Mouse (Mus musculus): ENCODE results near the gene Mfsd12. TPM values are rescaled to one million over a fixed set of nuclear protein-coding genes. Genes with fewer than 3 reads are reported as not detected.
A peak's percentile ranks its signal among the peaks of the same experiment; 100 is the strongest.

The Mfsd12 gene
- polyA plus RNA-seq, 1 experiment, result 44.1 TPM

DNA sequence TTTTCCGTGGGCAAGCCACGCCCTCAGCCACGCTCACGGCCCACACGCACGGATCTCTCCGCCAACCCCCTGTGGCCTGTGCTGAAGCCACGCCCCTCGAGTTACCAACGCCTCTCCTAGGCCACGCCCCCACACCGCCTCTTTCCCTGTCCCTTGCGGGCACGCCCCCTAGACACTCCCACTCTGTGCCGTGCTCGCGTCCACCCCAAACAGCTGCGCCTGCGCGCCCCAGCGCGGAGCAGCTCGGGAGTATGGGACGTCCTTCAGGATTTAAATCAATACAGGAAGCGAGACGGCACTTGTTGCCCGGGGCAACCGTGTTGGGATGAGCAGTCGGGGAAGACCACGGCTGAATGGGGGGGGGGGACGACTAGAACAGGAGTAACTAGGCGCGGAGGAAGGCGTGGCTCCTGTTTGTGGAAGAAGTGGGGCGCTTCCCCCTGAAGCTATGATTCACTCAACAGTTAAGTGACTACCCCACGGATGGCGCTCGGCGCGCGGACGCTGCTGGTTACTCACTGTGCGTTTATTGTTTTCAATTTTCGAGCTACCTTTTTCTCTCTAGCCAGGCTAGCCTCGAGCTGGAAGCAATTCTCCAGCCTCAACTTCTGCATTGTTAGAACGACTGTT is 21.4 kb downstream of the Mfsd12 start:
- peaks cover 83% of the 10 kb centered on the region for H3K4me1 ChIP-seq
- TF ChIP-seq FLI1 (IDR thresholded peaks at IDR 0.05; ENCODE audit: low read length), result 0 out of 2 replicates have a peak, but pooled peaks have one; percentile 21
- no peak for TF ChIP-seq GATA1 (IDR thresholded peaks at IDR 0.05; ENCODE audit: borderline replicate concordance, low read length)
- H3K36me3 ChIP-seq (replicated peaks; ENCODE audit: low read length), result peaks cover 31% of the 10 kb centered on the region
- H3K27me3 ChIP-seq (replicated peaks), result no peaks in the 10 kb centered on the region
- H3K9me3 ChIP-seq, result no peaks in the 10 kb centered on the region
- peak overlapping the region; percentile 95 for H3K4me3 ChIP-seq (replicated peaks)

DNA sequence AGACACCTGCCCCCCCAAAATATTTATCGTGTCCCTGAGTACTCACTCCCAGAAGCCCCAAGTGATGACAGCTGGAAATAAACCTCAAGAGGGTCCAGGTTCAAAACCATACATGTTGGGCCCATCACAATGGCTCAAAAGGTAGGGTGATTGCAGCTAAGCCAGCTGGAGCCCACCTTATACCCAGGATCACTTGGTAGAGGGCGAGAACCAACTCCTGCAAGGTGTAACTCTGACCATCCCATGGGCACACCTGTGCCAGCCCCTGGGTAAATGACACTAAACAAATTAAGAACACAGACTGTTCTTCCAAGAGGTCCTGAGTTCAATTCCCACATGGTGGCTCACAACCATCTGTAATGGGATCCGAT is 21.9 kb downstream of the Mfsd12 start:
- Histone ChIP-seq H3K27me3 (replicated peaks) (no peaks in the 10 kb centered on the region), H3K36me3 (replicated peaks; ENCODE audit: low read length) (peaks cover 26% of the 10 kb centered on the region), H3K4me3 (replicated peaks) (peak overlapping the region; percentile 95), H3K9me3 (no peaks in the 10 kb centered on the region), H3K4me1 (peaks cover 78% of the 10 kb centered on the region)
- TF ChIP-seq FLI1 (IDR thresholded peaks at IDR 0.05; ENCODE audit: low read length) (no peak), GATA1 (IDR thresholded peaks at IDR 0.05; ENCODE audit: borderline replicate concordance, low read length) (no peak)

DNA sequence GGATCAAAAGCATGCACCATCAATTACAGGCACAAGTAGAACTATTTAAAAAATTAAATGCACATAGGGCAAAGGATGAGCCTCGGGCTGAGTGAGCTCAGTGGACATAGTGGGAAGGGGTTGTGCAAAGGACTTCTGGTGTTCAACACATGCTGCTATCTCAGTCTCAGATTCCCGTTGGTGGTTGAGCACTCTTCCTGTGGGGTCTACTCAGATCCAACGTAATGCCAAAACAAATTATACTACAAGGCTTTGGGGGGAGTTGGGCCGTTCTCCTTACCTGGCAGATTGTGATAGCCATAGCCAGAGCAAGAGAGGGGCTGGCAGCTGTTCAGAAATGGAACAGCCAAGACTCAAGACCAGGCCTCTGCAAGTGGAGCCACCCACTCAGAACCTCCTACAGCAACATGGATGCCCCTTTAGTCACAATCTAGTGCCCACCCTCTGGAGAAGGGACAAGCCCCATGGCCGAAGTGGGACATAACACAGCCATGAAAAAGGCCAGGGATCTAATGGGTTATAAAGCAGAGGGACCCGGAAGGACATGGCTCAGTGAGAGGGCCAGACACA is 22.6 kb downstream of the Mfsd12 start:
- H3K36me3 ChIP-seq (replicated peaks; ENCODE audit: low read length), result peaks cover 20% of the 10 kb centered on the region
- no peaks in the 10 kb centered on the region for H3K27me3 ChIP-seq (replicated peaks)
- TF ChIP-seq GATA1 (IDR thresholded peaks at IDR 0.05; ENCODE audit: borderline replicate concordance, low read length) (no peak), FLI1 (IDR thresholded peaks at IDR 0.05; ENCODE audit: low read length) (no peak)
- no peaks in the 10 kb centered on the region for H3K9me3 ChIP-seq
- H3K4me1 ChIP-seq, result peaks cover 78% of the 10 kb centered on the region
- H3K4me3 ChIP-seq (replicated peaks), result peak overlapping the region; percentile 39

DNA sequence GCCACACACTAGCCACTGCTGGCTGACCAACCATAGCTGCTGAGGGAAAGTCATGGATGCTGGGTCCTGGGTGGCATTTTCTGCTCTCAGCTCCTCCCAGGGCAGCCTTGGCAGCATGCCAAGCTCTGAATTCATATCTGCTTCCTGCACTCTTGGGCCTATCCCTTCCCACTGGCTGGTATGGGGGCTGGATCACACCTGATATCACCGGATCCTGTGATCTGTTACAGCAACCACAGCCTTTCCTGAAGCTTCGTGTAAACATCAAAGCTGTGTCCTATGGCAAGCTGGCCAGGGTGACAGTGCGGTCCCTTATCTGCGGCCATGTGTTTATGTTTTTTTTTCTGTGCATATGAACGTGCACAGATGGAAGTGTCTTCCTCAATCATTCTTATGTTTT is 24.7 kb downstream of the Mfsd12 start:
- no peaks in the 10 kb centered on the region for H3K27me3 ChIP-seq (replicated peaks)
- peaks cover 78% of the 10 kb centered on the region for H3K4me1 ChIP-seq
- TF ChIP-seq FLI1 (IDR thresholded peaks at IDR 0.05; ENCODE audit: low read length), result peak; percentile 82
- TF ChIP-seq GATA1 (IDR thresholded peaks at IDR 0.05; ENCODE audit: borderline replicate concordance, low read length), result peak; percentile 99
- peaks cover 18% of the 10 kb centered on the region for H3K36me3 ChIP-seq (replicated peaks; ENCODE audit: low read length)
- no peaks in the 10 kb centered on the region for H3K9me3 ChIP-seq
- peak overlapping the region; percentile 83 for H3K4me3 ChIP-seq (replicated peaks)

DNA sequence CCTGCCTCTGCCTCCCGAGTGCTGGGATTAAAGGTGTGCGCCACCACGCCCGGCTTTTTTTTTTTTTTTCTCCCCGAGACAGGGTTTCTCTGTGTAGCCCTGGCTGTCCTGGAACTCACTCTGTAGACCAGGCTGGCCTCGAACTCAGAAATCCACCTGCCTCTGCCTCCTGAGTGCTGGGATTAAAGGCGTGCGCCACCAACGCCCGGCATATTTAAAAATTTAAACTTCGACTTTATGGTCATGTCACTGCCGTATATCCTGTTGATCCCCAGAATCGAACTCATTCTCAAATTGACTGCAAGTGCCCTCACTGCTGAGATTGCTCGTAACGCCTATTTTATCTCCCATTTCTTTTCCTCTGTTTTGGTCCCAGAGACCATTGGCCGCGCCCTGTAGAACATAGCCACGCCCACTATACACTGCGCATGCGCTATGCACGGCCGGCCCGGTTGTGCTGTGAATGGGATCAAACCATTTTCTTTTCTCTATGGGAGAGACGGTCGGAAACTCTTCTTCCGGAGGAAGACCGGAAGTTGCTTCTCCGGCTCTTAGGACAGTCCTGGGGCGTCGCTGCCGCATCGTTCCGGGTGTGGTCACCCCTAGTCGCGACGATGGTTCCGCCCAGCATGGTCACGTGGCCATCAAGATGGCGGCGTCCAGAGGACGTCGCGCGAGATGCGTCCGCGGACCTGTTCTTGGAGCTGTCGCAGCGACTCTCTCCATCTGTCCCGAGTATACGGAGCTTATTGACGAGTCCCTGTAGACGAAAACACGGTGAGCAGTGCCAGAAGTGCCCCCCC is 26.7 kb downstream of the Mfsd12 start, which contains the start of the genes Dohh and Gm48551:
TSS of gene Dohh (plus strand) at position 627 of the 803 bp plus-strand sequence.
TSS of gene Gm48551 (plus strand) at position 665 of the 803 bp plus-strand sequence.
- H3K4me1 ChIP-seq, result peaks cover 79% of the 10 kb centered on the region

DNA sequence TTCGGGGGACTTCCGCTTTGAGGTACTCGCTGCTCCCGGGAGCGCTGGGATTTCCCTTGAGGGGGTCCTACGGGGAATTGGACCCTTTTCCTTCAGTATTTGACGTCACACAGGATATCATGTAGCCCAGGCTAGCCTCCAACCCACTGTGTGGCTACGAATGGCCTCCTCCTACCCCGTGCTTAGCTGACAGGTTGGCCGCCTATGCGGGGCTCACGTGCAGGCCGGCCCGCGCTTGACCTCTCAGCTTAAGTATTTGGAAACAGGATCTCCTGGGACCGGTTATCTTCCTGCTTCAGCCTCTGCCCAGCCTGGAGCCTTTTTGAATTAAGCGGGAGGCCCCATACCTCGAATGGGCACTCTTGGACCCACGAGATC is 27.3 kb downstream of the Mfsd12 start:
- peaks cover 77% of the 10 kb centered on the region for H3K4me1 ChIP-seq
- H3K36me3 ChIP-seq (replicated peaks; ENCODE audit: low read length), result peaks cover 41% of the 10 kb centered on the region
- H3K27me3 ChIP-seq (replicated peaks), result no peaks in the 10 kb centered on the region
- TF ChIP-seq GATA1 (IDR thresholded peaks at IDR 0.05; ENCODE audit: borderline replicate concordance, low read length) (no peak), FLI1 (IDR thresholded peaks at IDR 0.05; ENCODE audit: low read length) (no peak)
- no peaks in the 10 kb centered on the region for H3K9me3 ChIP-seq
- H3K4me3 ChIP-seq (replicated peaks), result peak overlapping the region; percentile 91

More for the DNA sequence above, 26.7 kb downstream of the Mfsd12 start, which contains the start of the genes Dohh and Gm48551:
- no peaks in the 10 kb centered on the region for H3K9me3 ChIP-seq
- peak within 1 kb of the TSS; percentile 91 for H3K4me3 ChIP-seq (replicated peaks)
- no peaks in the 10 kb centered on the region for H3K27me3 ChIP-seq (replicated peaks)
- H3K36me3 ChIP-seq (replicated peaks; ENCODE audit: low read length), result peaks cover 35% of the 10 kb centered on the region
- no peak for TF ChIP-seq GATA1 (IDR thresholded peaks at IDR 0.05; ENCODE audit: borderline replicate concordance, low read length)
- peak; percentile 91 for TF ChIP-seq FLI1 (IDR thresholded peaks at IDR 0.05; ENCODE audit: low read length)

DNA sequence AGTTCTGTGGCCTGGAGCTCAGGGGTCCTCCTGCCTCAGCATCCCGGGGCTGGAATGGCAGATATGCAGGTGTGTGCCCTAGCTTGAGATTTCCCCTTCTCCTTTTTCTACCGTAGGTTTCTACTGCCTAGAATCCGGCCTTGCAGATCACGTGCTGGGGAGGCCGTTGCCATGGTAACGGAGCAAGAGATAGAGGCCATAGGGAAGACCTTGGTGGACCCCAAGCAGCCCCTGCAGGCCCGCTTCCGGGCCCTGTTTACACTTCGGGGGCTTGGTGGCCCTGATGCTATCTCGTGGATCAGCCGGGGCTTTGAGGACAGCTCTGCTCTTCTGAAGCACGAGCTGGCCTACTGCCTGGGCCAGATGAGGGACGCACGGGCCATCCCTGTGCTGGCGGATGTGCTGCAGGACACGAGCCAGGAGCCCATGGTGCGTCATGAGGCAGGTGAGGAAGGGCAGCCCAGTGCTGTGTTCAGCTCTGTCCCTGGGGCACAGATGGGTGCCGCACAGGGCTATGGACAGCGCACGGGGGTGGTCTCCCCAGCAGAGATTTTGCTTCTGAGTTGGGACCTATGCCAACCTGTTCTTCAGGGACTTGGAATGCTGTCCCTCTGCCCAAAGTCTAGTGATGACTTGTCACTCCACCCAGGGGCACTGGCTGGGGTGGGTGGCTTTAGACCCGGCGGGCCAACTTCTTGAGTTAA is 28.5 kb downstream of the Mfsd12 start:
- Histone ChIP-seq H3K4me1 (peaks cover 77% of the 10 kb centered on the region), H3K36me3 (replicated peaks; ENCODE audit: low read length) (peaks cover 47% of the 10 kb centered on the region), H3K9me3 (no peaks in the 10 kb centered on the region), H3K27me3 (replicated peaks) (no peaks in the 10 kb centered on the region), H3K4me3 (replicated peaks) (peak overlapping the region; percentile 91)
- no peak for TF ChIP-seq GATA1 (IDR thresholded peaks at IDR 0.05; ENCODE audit: borderline replicate concordance, low read length)

DNA sequence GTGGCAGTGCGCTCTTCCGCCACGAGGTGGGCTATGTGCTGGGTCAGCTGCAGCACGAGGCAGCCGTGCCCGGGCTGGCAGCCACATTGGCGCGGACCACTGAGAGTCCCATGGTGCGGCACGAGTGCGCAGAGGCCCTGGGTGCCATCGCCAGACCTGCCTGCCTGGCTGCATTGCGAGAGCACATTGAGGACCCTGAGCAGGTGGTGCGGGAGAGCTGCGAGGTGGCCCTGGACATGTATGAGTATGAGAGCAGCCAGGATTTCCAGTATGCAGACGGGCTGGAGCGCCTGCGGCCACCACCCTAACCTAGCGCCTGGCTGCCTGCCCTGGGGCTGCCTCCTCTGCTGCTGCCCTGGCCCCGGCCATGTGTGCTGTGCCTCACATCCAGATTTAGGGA is 30.4 kb downstream of the Mfsd12 start:
- Histone ChIP-seq H3K9me3 (no peaks in the 10 kb centered on the region), H3K4me3 (replicated peaks) (peak overlapping the region; percentile 33), H3K4me1 (peaks cover 67% of the 10 kb centered on the region), H3K27me3 (replicated peaks) (no peaks in the 10 kb centered on the region), H3K36me3 (replicated peaks; ENCODE audit: low read length) (peaks cover 56% of the 10 kb centered on the region)
- TF ChIP-seq GATA1 (IDR thresholded peaks at IDR 0.05; ENCODE audit: borderline replicate concordance, low read length), result no peak
- no peak for TF ChIP-seq FLI1 (IDR thresholded peaks at IDR 0.05; ENCODE audit: low read length)

DNA sequence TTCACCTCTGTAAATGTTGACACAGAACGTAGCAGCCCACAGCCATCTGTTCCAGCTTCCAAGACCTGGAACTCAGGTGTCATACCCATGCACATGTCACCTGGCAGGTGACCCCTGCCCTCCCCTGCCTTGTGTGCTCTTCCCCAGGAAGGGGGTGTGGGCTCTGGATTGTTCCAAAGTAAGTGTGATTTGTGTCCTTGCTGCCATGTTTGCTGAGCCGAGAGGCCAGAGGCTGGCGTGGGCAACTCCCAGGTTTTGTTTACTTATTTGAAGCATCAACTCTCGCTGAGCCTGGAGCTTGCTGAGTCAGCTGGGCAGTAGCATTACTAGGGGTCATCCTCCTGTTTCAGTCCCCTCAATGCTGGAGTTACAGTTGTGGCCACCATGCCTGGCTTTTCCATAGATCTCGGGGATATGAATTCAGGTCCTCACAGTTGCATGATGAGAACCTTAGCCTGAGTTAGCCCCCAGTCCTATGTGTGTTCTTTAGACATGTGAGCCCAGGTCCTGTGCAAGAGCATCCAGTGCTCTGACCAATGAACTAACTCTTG is 31.3 kb downstream of the Mfsd12 start, which contains the start of gene Gm48552:
TSS of gene Gm48552 (plus strand) at position 501 of the 551 bp plus-strand sequence.
- Histone ChIP-seq H3K27me3 (replicated peaks) (no peaks in the 10 kb centered on the region), H3K9me3 (no peaks in the 10 kb centered on the region), H3K4me1 (peaks cover 69% of the 10 kb centered on the region), H3K36me3 (replicated peaks; ENCODE audit: low read length) (peaks cover 56% of the 10 kb centered on the region), H3K4me3 (replicated peaks) (no peak within 1 kb of the TSS)
- no peak for TF ChIP-seq FLI1 (IDR thresholded peaks at IDR 0.05; ENCODE audit: low read length)
- no peak for TF ChIP-seq GATA1 (IDR thresholded peaks at IDR 0.05; ENCODE audit: borderline replicate concordance, low read length)
